Mouse (Mus musculus) adrenal gland, postnatal 14 days (tissue): Measurements from ENCODE around the gene Barhl1. TPM values are rescaled to one million over a fixed set of nuclear protein-coding genes. Genes with fewer than 3 reads are reported as not detected.

Experiments used
- DNase-seq: peaks from one replicate; pipeline ENCODE4 v3.0.0; 2021; ENCODE audit warnings: mixed read lengths
- long read RNA-seq, 2 experiments: library from polyadenylated mRNA; stranded (forward); transcript quantifications; one replicate each; pipeline ENCODE4 v2.0.0; 2021
- total RNA-seq: library from RNA; stranded (reverse); gene quantifications from 2 replicates; pipeline ENCODE4 v1.2.3, GENCODE M21; 2021

Barhl1 gene
- total RNA-seq: 0.26 TPM in 1 of 2 replicates, not detected in the other
- long read RNA-seq, experiment 1: 0 reads
- long read RNA-seq, experiment 2: 0 reads

- DNase-seq: no peak
These were observed at the start of gene Barhl1 for GRCm38 (mm10) chr2:28916513-28916865. Gene Barhl1, minus strand, starts transcription at chr2:28916668.

DNA sequence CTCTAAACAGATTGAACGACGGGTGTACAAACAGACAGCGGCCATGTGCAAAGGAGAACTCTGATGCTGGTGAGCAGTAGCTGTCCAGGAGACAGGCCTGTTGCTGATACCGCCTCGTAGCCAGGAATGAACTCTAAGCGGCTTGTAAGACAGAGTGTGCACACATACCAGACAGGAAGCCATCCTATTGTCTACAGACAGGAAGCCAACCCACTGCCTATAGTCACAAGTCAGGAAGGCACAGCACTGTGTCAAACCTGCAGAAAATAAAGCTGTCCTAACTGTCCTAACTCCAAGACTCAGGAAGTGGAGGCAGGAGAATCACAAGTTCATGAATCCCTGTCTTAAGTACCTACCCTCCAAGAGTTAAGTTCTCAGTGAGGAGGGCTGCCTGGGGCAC lies 47.1 kb upstream of the Barhl1 start:
- DNase-seq: no peak

DNA sequence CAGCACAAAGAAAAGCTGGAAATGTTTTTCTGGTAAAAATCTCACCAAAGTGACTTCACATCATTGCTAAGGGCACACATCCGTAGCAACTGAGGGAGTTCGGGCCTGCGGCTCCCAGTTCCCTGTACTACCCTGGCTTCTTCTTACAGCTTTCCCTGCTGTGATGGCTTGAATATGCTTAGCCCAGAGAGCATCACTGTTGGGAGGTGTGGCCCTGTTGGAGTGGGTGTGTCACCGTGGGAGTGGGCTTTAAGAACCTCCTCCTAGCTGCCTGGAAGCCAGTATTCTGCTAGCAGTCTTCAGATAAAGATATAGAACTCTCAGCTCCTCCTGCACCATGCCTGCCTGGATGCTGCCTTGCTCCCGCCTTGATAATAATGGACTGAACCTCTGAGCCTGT lies 45.2 kb upstream of the Barhl1 start:
- no peak for DNase-seq

GRCm38 (mm10) chr2:28961024-28961585 lies 44.6 kb upstream of the Barhl1 start:
- DNase-seq: peak; percentile 18

GRCm38 (mm10) chr2:28956874-28957273 lies 40.4 kb upstream of the Barhl1 start:
- no peak for DNase-seq

DNA sequence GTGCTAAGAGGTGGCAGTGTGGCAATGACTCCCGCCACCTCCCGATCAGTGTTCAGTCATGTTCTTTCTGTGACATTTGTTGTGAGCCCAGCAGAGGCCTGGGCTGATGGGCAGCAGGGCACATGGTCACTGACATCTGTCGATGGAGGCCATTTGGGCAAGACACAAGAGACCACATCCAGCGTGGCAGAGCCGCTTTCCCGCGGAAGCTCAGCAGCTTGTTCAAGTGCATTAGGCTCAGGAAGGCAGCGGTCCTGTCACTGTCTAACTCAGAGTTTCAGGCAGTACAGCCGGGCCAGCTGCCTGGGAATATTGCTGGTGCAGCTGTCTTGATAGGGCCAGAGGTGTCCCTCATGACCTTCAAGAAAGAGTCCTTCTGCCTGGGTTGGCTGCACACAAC lies 38.1 kb upstream of the Barhl1 start:
- DNase-seq: no peak

- DNase-seq: no peak
These were observed 36.5 kb upstream of the Barhl1 start for GRCm38 (mm10) chr2:28952981-28953380.

- no peak for DNase-seq
These were observed 29.8 kb upstream of the Barhl1 start for GRCm38 (mm10) chr2:28946312-28946711.

GRCm38 (mm10) chr2:28945388-28945787 lies 28.9 kb upstream of the Barhl1 start:
- DNase-seq: no peak

DNA sequence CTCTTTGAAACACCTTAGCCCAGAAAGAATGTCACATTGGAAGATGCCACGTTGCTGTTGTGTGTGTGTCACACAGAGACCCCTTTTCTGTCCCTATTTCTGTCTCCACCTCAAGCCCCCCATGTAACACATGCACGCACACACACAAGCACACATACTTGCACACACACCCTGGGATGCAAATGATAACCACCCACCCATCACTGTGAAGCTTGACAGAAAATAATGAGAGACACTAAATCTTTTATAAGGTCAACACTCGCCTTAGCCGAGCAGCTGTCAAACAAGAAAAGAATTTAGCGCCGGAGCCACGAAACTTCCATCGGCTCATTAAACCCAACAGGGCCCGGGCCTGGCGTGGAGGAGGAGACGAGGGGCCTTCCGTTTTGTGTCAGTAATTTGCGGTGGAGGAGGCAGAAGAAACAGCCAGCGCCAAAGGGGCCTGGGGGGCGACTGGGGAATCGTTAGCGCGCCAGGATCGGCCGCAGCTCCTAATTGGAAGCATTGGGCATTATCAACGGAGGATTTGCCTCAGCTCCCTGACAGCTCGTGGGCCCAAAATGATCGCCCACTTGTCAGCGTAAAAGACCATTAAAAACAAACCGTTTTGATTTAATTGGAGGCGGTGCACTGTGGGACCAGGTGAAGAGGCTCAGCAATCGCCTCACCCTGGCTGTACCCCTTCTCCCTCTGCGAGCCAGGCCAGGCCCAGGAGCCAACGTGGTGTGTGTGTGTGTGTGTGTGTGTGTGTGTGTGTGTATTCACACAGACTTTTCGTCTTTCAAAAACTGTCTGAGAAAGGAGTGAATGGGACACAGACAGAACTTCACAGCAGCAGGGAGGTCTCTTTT lies 27.4 kb upstream of the Barhl1 start:
- DNase-seq: no peak

- no peak for DNase-seq
These were observed 22.5 kb upstream of the Barhl1 start for GRCm38 (mm10) chr2:28938997-28939396.

DNA sequence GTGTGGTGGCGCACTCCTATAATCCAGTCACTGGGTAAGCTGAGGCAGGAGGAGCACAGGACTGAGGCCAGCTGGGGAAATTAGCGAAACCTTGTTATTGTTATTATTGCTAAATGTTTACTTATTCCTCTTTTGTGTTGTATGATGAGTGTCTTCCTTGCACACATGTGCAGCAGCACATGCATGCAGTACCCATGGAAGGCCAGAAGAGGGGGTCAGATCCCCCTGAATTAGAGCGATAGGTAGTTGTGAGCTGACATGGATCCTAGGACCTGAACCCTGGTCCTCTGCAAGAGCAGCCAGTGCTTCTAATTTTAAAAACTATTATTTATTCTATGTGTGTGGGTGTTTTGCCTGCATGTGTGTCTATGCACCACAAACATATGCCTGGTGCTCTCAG lies 14.1 kb upstream of the Barhl1 start:
- no peak for DNase-seq

- DNase-seq: peak; percentile 91
These were observed 7.4 kb upstream of the Barhl1 start for GRCm38 (mm10) chr2:28923912-28924311.

DNA sequence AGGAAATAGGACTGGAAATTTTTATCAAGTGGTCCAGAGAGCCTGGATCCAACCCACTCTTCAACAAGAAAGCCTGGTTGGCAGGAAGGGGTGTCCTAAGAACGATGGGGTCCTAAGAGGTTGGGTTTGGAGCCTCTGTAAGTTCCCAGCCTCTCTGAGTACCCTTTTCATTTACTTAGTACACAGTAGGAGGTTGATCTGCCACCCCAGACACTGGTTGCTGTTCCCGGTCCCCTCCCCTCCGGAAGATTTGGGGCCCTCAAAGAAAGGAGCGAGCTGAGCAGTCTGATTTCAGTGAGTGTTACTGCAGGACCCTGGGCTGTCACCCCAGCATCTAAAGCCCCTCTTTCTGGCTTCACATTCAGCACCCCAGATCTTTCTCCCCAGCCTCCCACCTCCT lies 2.5 kb upstream of the Barhl1 start:
- DNase-seq: no peak

DNA sequence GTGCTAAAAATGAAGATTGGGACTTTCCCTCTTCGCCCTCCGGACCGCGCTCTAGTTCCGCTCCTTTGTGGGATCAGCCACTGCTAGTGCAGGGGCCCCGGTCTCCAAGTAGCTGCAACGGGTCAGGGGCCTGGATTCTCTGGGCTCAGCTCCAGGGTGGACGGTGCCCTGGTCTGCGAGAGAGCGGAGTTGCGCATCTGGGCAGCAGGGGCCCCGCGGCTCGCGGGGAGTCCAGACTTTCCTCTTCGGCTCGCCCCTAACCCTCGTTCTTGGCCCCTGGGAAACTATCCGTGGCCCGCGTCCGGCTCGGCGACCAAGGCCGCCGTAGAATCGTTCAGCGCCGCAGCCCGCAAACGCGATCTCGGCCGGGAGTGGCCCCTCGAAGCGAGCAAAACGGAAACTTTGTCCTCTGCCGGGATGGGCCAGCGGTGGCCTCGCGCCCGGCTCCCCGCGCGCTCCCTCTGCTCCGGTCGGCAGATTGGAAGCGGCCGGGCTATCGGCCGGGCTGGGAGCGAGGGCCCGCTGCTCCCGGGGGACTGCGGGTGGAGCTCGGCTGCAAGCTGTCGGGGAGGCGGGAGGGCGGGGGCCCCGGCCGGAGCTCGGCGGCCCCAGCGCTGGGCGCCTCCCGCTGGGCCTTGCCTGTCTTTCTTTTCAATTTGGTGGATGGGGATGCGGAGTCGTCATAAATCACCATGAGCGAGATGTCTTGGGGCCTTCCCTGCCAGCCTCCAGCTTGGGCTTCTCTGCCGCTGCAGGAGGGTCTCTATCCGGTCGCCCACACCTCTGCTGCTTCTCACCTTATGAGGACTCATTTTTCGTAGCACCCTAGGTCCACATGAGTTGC lies 1.3 kb upstream of the Barhl1 start:
- DNase-seq: no peak

DNA sequence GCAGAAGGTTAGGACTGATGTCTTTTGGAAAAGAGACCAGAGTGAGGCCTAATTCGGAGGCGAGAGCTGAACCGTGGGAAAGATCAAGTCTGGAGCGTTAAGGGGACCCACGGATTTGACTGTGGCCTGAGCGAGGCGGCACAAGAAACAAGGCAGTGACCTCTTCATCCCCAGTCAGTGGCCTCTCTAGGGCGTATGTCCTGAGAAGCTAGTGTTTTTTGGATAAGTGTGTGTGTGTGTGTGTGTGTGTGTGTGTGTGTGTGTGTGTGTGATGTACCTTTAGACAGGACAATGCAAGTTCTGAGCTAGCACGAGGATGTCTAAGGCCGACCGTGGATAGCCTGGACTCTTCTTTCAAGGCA lies 669 bp upstream of the Barhl1 start:
- no peak for DNase-seq

GRCm38 (mm10) chr2:28915768-28916512 lies 528 bp downstream of the Barhl1 start:
- DNase-seq: peak; percentile 72

DNA sequence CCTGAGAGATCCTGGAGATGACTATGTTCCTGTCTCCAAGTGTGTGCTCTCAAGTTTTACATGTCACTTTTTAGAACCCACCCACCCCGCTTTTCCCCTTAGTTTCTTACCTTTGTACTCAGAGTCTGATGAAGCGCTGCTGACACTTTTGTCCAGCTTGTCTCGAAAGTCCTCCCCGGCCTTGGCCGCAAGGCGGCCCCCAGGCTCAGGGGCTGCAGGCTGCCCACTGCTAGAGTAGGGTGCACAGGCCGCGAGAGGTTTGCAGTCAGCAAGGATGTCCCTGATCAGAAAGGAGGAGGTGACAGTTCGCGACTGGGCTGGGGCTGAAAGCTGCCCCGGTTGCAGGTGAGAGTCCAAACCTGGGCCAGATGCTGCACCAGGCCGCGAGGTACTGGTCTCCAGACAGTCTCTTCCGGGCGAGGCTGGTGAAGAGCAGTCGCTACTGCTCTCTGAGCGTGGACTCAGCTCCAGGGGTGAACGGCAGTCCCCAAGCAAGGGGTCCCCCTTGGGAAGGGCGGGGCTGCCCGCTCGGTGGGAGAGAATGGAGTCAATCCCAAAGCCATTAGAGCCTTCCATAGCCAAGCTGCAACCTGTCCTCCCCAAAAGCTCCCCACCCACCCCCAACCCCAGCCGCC lies 1.2 kb downstream of the Barhl1 start:
- DNase-seq: no peak

GRCm38 (mm10) chr2:28914121-28914520 lies 2.3 kb downstream of the Barhl1 start:
- DNase-seq: no peak

DNA sequence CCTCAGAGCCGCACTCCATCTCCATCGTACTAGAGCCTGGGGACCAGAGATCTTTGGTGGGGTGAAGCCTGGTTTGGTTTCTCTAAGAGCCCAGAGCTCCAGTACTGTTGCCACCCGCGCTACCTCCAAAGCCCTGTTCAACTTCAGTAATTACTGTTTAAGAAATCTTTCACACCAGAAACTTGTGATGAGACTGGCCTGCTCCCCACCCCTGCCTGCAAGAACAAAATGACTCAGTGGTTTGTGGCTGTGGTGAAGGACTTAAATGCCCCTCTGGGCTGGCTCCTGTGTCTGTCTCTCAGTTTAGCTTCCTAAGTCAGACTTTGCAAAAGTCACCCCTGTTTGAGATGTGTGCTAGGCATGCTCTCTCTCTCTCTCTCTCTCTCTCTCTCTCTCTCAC lies 3.5 kb downstream of the Barhl1 start:
- no peak for DNase-seq

DNA sequence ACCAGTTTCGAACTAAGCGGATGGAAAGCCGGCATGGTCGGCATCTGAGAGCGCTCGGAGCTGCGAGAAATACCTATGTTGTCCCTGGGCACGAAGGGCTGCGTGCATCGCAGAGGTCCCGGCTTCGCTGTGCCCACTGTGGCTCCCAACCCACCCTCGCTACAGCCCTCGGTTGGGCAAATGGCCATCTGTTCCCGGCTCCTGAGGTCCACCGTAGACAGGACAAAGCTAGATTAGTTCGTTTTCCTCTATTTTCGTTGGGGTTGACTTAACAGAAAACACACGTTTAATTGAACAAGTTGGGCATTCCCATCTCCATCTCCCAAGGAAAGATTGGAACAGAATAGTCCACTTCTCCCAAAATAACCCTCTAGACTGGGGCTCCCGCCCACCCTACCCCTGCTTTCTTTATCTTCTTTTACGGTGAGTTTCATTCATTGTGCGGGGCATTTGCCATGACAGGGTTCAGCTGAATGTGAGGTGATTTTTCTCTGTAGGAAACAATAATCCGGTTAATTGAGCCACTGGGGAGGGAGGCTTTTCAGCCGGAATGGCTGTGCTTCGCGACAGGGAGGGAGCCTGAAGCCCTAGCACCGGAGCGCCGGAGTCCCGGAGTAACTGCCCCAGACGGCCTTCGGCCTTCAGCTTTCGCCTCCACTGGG lies 4.3 kb downstream of the Barhl1 start:
- DNase-seq: no peak
